Mouse (Mus musculus) neural tube, embryonic 15.5 days (tissue): ENCODE measurements around the gene Per2. TPM values are rescaled to one million over a fixed set of nuclear protein-coding genes. Genes with fewer than 3 reads are reported as not detected.

Experiments
- ATAC-seq: fragments of 200-750 bp; cut with Nextera tagmentation; 2 replicates; pipeline ENCODE4 v1.8.0; 2017; ENCODE audit warnings: mild to moderate bottlenecking, moderate TSS enrichment, moderate library complexity; ENCODE audit not compliant: low FRiP score
- H3K27ac ChIP-seq: fragments of 300-500 bp; sonication (generic); replicated peaks from 2 replicates; pipeline ENCODE4 v1.5.1; 2015; ENCODE audit warnings: mild to moderate bottlenecking, inconsistent platforms
- H3K27me3 ChIP-seq: fragments of 300-500 bp; sonication (generic); replicated peaks from 2 replicates; pipeline ENCODE4 v1.6.1; 2015; ENCODE audit warnings: inconsistent platforms
- H3K36me3 ChIP-seq: fragments of 300-500 bp; sonication (generic); 2 replicates; pipeline ENCODE4 v1.6.1; 2015; ENCODE audit warnings: inconsistent platforms
- H3K4me1 ChIP-seq: fragments of 300-500 bp; sonication (generic); 2 replicates; pipeline ENCODE4 v1.6.1; 2015; ENCODE audit warnings: inconsistent platforms
- H3K4me2 ChIP-seq: fragments of 300-500 bp; sonication (generic); 2 replicates; pipeline ENCODE4 v1.6.1; 2015; ENCODE audit warnings: inconsistent platforms, mild to moderate bottlenecking, moderate library complexity
- H3K4me3 ChIP-seq: fragments of 300-500 bp; sonication (generic); replicated peaks from 2 replicates; pipeline ENCODE4 v1.5.1; 2015; ENCODE audit warnings: mild to moderate bottlenecking, inconsistent platforms
- H3K9ac ChIP-seq: fragments of 300-500 bp; sonication (generic); replicated peaks from 2 replicates; pipeline ENCODE4 v1.6.1; 2015; ENCODE audit warnings: mild to moderate bottlenecking, inconsistent platforms
- H3K9me3 ChIP-seq: fragments of 300-500 bp; sonication (generic); replicated peaks from 2 replicates; pipeline ENCODE4 v1.6.1; 2016; ENCODE audit warnings: inconsistent platforms
- WGBS: fragments of 180-500 bp; shearing (Covaris S2); methylation state at CpG from one replicate; pipeline ENCODE4 v1.1.7; 2015; ENCODE audit warnings: mixed read lengths; 5-methylcytosine and 5-hydroxymethylcytosine counted together
- polyA plus RNA-seq: library from polyadenylated mRNA; unstranded; fragments of >200 nt; fragmentation: Nextera tagmentation; extraction: Ambion mirVana; gene quantifications from 2 replicates; pipeline ENCODE4 v1.2.1, GENCODE M21; 2015

Per2 gene
- polyA plus RNA-seq, 1 experiment from 2014 or later = 5.3 TPM

- H3K4me3 ChIP-seq = peak overlapping the region; percentile 87
- no peaks in the 10 kb centered on the region for H3K9me3 ChIP-seq
- H3K4me1 ChIP-seq = peaks cover 40% of the 10 kb centered on the region
- peaks cover 11% of the 10 kb centered on the region for H3K36me3 ChIP-seq
- 2% methylated on average over 65 of the region's 65 CpGs for WGBS
- H3K27me3 ChIP-seq = no peaks in the 10 kb centered on the region
- ATAC-seq = peak; percentile 62
- peak overlapping the region; percentile 82 for H3K9ac ChIP-seq
- peak overlapping the region; percentile 93 for H3K27ac ChIP-seq
- peak overlapping the region; percentile 98 for H3K4me2 ChIP-seq
Measured at GRCm38 (mm10) chr1:91412286-91413029, 46.7 kb downstream of the Per2 start.

GRCm38 (mm10) chr1:91411631-91412285, 47.4 kb downstream of the Per2 start:
- no peak for ATAC-seq
- Histone ChIP-seq H3K4me2 (peak overlapping the region; percentile 98), H3K9me3 (no peaks in the 10 kb centered on the region), H3K27ac (peak overlapping the region; percentile 93; the same call in 1 of the 2 replicates), H3K4me3 (peak overlapping the region; percentile 87), H3K9ac (peak overlapping the region; percentile 82), H3K27me3 (no peaks in the 10 kb centered on the region), H3K36me3 (peaks cover 4% of the 10 kb centered on the region), H3K4me1 (peaks cover 40% of the 10 kb centered on the region)
- WGBS = 57% methylated on average over 8 of the region's 8 CpGs

- WGBS = 85% methylated on average over 4 of the region's 4 CpGs
- ATAC-seq = no peak
- H3K27ac ChIP-seq = no peak overlapping the region
Measured at GRCm38 (mm10) chr1:91407819-91408218, 51.3 kb downstream of the Per2 start.

GRCm38 (mm10) chr1:91405406-91406169, 53.5 kb downstream of the Per2 start:
- 58% methylated on average over 23 of the region's 23 CpGs for WGBS
- no peak overlapping the region for H3K9ac ChIP-seq
- H3K4me1 ChIP-seq = no peaks in the 10 kb centered on the region
- H3K27me3 ChIP-seq = no peaks in the 10 kb centered on the region
- no peak overlapping the region for H3K4me2 ChIP-seq
- no peak overlapping the region for H3K4me3 ChIP-seq
- H3K9me3 ChIP-seq = no peaks in the 10 kb centered on the region
- no peak for ATAC-seq
- H3K36me3 ChIP-seq = no peaks in the 10 kb centered on the region
- H3K27ac ChIP-seq = no peak overlapping the region

More at GRCm38 (mm10) chr1:91407819-91408218, 51.3 kb downstream of the Per2 start:
- H3K36me3 ChIP-seq = no peaks in the 10 kb centered on the region
- no peaks in the 10 kb centered on the region for H3K9me3 ChIP-seq
- peaks cover 18% of the 10 kb centered on the region for H3K4me1 ChIP-seq
- H3K4me2 ChIP-seq = no peak overlapping the region
- H3K4me3 ChIP-seq = no peak overlapping the region
- no peak overlapping the region for H3K9ac ChIP-seq
- no peaks in the 10 kb centered on the region for H3K27me3 ChIP-seq

GRCm38 (mm10) chr1:91404976-91405375, 54.1 kb downstream of the Per2 start:
- H3K27ac ChIP-seq = no peak overlapping the region
- no peak overlapping the region for H3K4me2 ChIP-seq
- no peaks in the 10 kb centered on the region for H3K36me3 ChIP-seq
- 37% methylated on average over 1 of the region's 1 CpGs for WGBS
- no peak for ATAC-seq
- no peaks in the 10 kb centered on the region for H3K27me3 ChIP-seq
- H3K9me3 ChIP-seq = no peaks in the 10 kb centered on the region
- H3K4me1 ChIP-seq = no peaks in the 10 kb centered on the region
- H3K9ac ChIP-seq = no peak overlapping the region
- no peak overlapping the region for H3K4me3 ChIP-seq

GRCm38 (mm10) chr1:91398260-91399062, 60.7 kb downstream of the Per2 start, which contains the start of gene Ilkap:
Gene Ilkap (minus strand): TSS chr1:91398815.
- Histone ChIP-seq H3K4me3 (peak within 1 kb of the TSS; percentile 92), H3K36me3 (0 out of 2 replicates have a peak, but pooled peaks cover 9% of the 10 kb centered on the region), H3K27ac (peak within 1 kb of the TSS; percentile 93), H3K9ac (peak within 1 kb of the TSS; percentile 85), H3K27me3 (no peaks in the 10 kb centered on the region), H3K9me3 (no peaks in the 10 kb centered on the region), H3K4me1 (peaks cover 38% of the 10 kb centered on the region), H3K4me2 (peak within 1 kb of the TSS; percentile 87)
- peak; percentile 96 for ATAC-seq
- under 1% methylated on average over 91 of the region's 91 CpGs for WGBS

GRCm38 (mm10) chr1:91397927-91398259, 61.2 kb downstream of the Per2 start:
- H3K9me3 ChIP-seq = no peaks in the 10 kb centered on the region
- H3K4me1 ChIP-seq = peaks cover 38% of the 10 kb centered on the region
- peak overlapping the region; percentile 92 for H3K4me3 ChIP-seq
- peak overlapping the region; percentile 93 for H3K27ac ChIP-seq
- under 1% methylated on average over 12 of the region's 12 CpGs for WGBS
- ATAC-seq = no peak; the same call in 1 of the 2 replicates
- H3K27me3 ChIP-seq = no peaks in the 10 kb centered on the region
- peak overlapping the region; percentile 85 for H3K9ac ChIP-seq
- 0 out of 2 replicates have a peak, but pooled peaks cover 11% of the 10 kb centered on the region for H3K36me3 ChIP-seq
- peak overlapping the region; percentile 87 for H3K4me2 ChIP-seq

- Histone ChIP-seq H3K9me3 (no peaks in the 10 kb centered on the region), H3K27me3 (no peaks in the 10 kb centered on the region), H3K36me3 (peaks cover 64% of the 10 kb centered on the region), H3K4me3 (no peak overlapping the region), H3K4me2 (no peak overlapping the region), H3K27ac (no peak overlapping the region), H3K9ac (no peak overlapping the region), H3K4me1 (peaks cover 11% of the 10 kb centered on the region; the same call in 1 of the 2 replicates)
- no peak for ATAC-seq
- WGBS = 94% methylated on average over 5 of the region's 5 CpGs
Measured at GRCm38 (mm10) chr1:91390369-91390768, 68.8 kb downstream of the Per2 start.

GRCm38 (mm10) chr1:91381091-91381471, 78.0 kb downstream of the Per2 start:
- Histone ChIP-seq H3K4me3 (no peak overlapping the region), H3K27me3 (no peaks in the 10 kb centered on the region), H3K9me3 (no peaks in the 10 kb centered on the region), H3K27ac (no peak overlapping the region), H3K4me2 (no peak overlapping the region), H3K36me3 (peaks cover 91% of the 10 kb centered on the region), H3K4me1 (no peaks in the 10 kb centered on the region), H3K9ac (no peak overlapping the region)
- no peak for ATAC-seq
- 94% methylated on average over 4 of the region's 4 CpGs for WGBS

GRCm38 (mm10) chr1:91380453-91381090, 78.6 kb downstream of the Per2 start:
- H3K4me2 ChIP-seq = no peak overlapping the region
- H3K9ac ChIP-seq = no peak overlapping the region
- H3K4me3 ChIP-seq = no peak overlapping the region
- H3K36me3 ChIP-seq = peaks cover 93% of the 10 kb centered on the region
- no peak for ATAC-seq
- no peak overlapping the region for H3K27ac ChIP-seq
- no peaks in the 10 kb centered on the region for H3K4me1 ChIP-seq
- H3K9me3 ChIP-seq = no peaks in the 10 kb centered on the region
- 68% methylated on average over 7 of the region's 7 CpGs for WGBS
- no peaks in the 10 kb centered on the region for H3K27me3 ChIP-seq
